In the genomic region with DNA sequence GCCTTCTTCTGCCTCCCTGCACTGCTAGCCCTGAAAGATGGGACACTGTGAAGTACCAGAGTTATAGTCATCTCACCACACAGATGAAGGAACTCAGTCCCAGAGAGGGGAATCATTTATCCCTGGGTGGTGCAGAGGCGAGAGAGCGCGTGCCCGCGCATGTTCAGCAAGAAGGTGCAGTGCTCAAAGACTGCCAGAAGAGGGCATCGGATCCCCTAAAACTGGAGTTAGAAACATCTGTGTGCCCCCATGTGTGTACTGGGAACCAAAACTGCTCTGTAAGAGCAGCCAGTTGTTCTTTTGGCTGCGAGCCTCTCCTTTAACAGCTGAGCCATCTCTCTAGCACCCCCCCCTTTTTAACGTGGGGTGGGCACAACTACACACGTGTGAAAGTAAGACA, we compare ENCODE assay signal across 8 mouse cellular contexts. TPM values are rescaled to one million over a fixed set of nuclear protein-coding genes. Genes with fewer than 3 reads are reported as not detected.
DNase-seq lines count a peak whose midpoint lies in the region; ATAC-seq and TF ChIP-seq lines count a peak whose summit lies in the region.

No protein-coding gene starts in this region.

- no peak for DNase-seq in gastrocnemius, adult 2 months
- no peak for DNase-seq in gastrocnemius, postnatal 25 days
- DNase-seq in midbrain, embryonic 11.5 days (ENCODE audit: low spot score, missing footprints) = peak; percentile 83
- DNase-seq in brain, adult 2 months (ENCODE audit: low read depth, low spot score) = peak; percentile 24
- peak; percentile 41 for DNase-seq in splenic B cell, adult 2 months (ENCODE audit: low read depth, low spot score)
- no peak for DNase-seq in left cerebral cortex, postnatal 4 days
- no peak for DNase-seq in right cerebral cortex, adult 18-20 months

- no peak overlapping the region for H3K4me2 ChIP-seq in midbrain, embryonic 11.5 days
- no peak overlapping the region for H3K4me2 ChIP-seq in midbrain, embryonic 13.5 days (replicated peaks)

- no peak overlapping the region for H3K9ac ChIP-seq in midbrain, embryonic 11.5 days (ENCODE audit: low read length)
- no peak overlapping the region for H3K9ac ChIP-seq in midbrain, embryonic 13.5 days (replicated peaks)

- no peak for ATAC-seq in midbrain, embryonic 11.5 days (ENCODE audit: low FRiP score)
- no peak for ATAC-seq in midbrain, embryonic 13.5 days

- peak; percentile 61 for TF ChIP-seq CTCF in gastrocnemius, adult 2 months (IDR thresholded peaks at IDR 0.05)

- 64% methylated on average over 9 of the region's 9 CpGs for WGBS in midbrain, embryonic 11.5 days
- 55% methylated on average over 9 of the region's 9 CpGs for WGBS in midbrain, embryonic 13.5 days

- intact Hi-C loops in gastrocnemius, adult 2 months (cut with DNase I) = loop anchor here (1.0 to 10.0 kb wide), 2 partner anchors 131 to 288 kb away; a partner anchor contains a TSS
- intact Hi-C loops in left cerebral cortex, postnatal 4 days (cut with DNase I) = loop anchor here (2.0 kb wide), 1 partner anchor 130 kb away; no protein-coding TSS in a partner anchor

- no peaks in the 10 kb centered on the region for H3K9me3 ChIP-seq in midbrain, embryonic 11.5 days (ENCODE audit: control insufficient read depth, low read length)
- no peaks in the 10 kb centered on the region for H3K9me3 ChIP-seq in midbrain, embryonic 13.5 days

- no peak overlapping the region for H3K4me3 ChIP-seq in gastrocnemius, adult 2 months
- H3K4me3 ChIP-seq in midbrain, embryonic 11.5 days (ENCODE audit: low read depth, low read length) = no peak overlapping the region
- no peak overlapping the region for H3K4me3 ChIP-seq in midbrain, embryonic 13.5 days (replicated peaks)

- H3K36me3 ChIP-seq in midbrain, embryonic 11.5 days (ENCODE audit: control insufficient read depth, insufficient read depth, low read length) = no peaks in the 10 kb centered on the region
- H3K36me3 ChIP-seq in midbrain, embryonic 13.5 days = no peaks in the 10 kb centered on the region
- no peaks in the 10 kb centered on the region for H3K36me3 ChIP-seq in splenic B cell, adult 2 months (ENCODE audit: control insufficient read depth, insufficient read depth, low read length, poor library complexity, severe bottlenecking)

- no peaks in the 10 kb centered on the region for H3K27me3 ChIP-seq in midbrain, embryonic 11.5 days (ENCODE audit: control insufficient read depth, insufficient read depth, low read length)
- H3K27me3 ChIP-seq in midbrain, embryonic 13.5 days = peaks cover 3% of the 10 kb centered on the region; the same call in 1 of the 2 replicates
- no peaks in the 10 kb centered on the region for H3K27me3 ChIP-seq in splenic B cell, adult 2 months (ENCODE audit: control insufficient read depth, insufficient read depth, low read length, poor library complexity, severe bottlenecking)

- H3K4me1 ChIP-seq in midbrain, embryonic 11.5 days (ENCODE audit: control insufficient read depth, insufficient read depth, low read length) = peaks cover 13% of the 10 kb centered on the region
- H3K4me1 ChIP-seq in midbrain, embryonic 13.5 days (replicated peaks) = peaks cover 26% of the 10 kb centered on the region

- peak overlapping the region; percentile 87 for H3K27ac ChIP-seq in gastrocnemius, adult 2 months
- H3K27ac ChIP-seq in midbrain, embryonic 11.5 days (ENCODE audit: low read depth, low read length) = no peak overlapping the region
- H3K27ac ChIP-seq in midbrain, embryonic 13.5 days = no peak overlapping the region

RNA-seq across cellular contexts. Expression of a gene that starts 24.1 kb away (rescaled TPM):
- 10 to 100 TPM; 18.9 to 19.6 TPM for total RNA-seq in gastrocnemius, adult 2 months (2021)
- 10 to 100 TPM in 1 of 2 experiments, 1 to 10 TPM in 1; 8.6 to 11.1 TPM for total RNA-seq in gastrocnemius, postnatal 25 days (2021)
- 1.4 and 1.9 TPM in 2 replicates for polyA plus RNA-seq in midbrain, embryonic 11.5 days (2014; fragmentation: Nextera tagmentation; extraction: Ambion mirVana)
- 3.0 and 4.3 TPM in 2 replicates for polyA plus RNA-seq in midbrain, embryonic 13.5 days (2015; fragmentation: Nextera tagmentation; extraction: Ambion mirVana)
- total RNA-seq in left cerebral cortex, postnatal 4 days (2021) = 1 to 10 TPM; 5.6 to 6.8 TPM

RNA-seq across cellular contexts. Expression of a gene that starts 55.3 kb away (rescaled TPM):
- total RNA-seq in gastrocnemius, adult 2 months (2021) = 1 to 10 TPM; 2.4 to 2.6 TPM
- 1 to 10 TPM; 2.3 to 4.0 TPM for total RNA-seq in gastrocnemius, postnatal 25 days (2021)
- 5.5 and 6.0 TPM in 2 replicates for polyA plus RNA-seq in midbrain, embryonic 11.5 days (2014; fragmentation: Nextera tagmentation; extraction: Ambion mirVana)
- polyA plus RNA-seq in midbrain, embryonic 13.5 days (2015; fragmentation: Nextera tagmentation; extraction: Ambion mirVana) = 3.1 and 3.8 TPM in 2 replicates
- 1 to 10 TPM; 4.7 to 6.0 TPM for total RNA-seq in left cerebral cortex, postnatal 4 days (2021)

Comparison
In these comparisons a context has a peak if more than half of its experiments do, and no peak if none do; other contexts are left out.
1. DNase-seq: peak in midbrain, embryonic 11.5 days (single experiment), brain, adult 2 months (single experiment) and splenic B cell, adult 2 months (single experiment); none in gastrocnemius, adult 2 months (single experiment), gastrocnemius, postnatal 25 days (single experiment), left cerebral cortex, postnatal 4 days (single experiment) and right cerebral cortex, adult 18-20 months (single experiment).